In the genomic region with DNA sequence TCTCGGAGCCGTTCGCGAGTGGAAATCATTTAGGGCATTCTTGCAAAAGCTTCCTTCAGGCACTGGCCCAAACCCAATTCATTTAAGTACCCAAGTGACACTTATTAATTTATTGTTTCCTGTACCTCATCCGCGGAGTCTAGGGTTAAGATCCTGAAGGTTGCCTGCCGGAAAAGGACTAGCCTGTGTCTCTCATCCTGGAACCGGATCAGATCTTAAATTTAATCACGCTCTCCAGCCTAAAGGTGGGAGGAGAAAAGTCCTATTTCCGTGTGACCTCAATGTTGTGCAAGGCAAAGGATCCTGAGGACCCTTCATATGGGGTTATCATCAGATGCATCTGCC, we compare ENCODE assay signal across 10 mouse cellular contexts. TPM values are rescaled to one million over a fixed set of nuclear protein-coding genes. Genes with fewer than 3 reads are reported as not detected.
DNase-seq lines count a peak whose midpoint lies in the region; ATAC-seq and TF ChIP-seq lines count a peak whose summit lies in the region.
"Had no signal": no experiment of that assay in that cellular context is flagged by ENCODE, and none has a peak within 500 bp of the region (broad histone marks: within the 10 kb centered on the region; RNA-seq: fewer than 3 reads in every experiment).

No protein-coding gene starts in this region.

- no peak overlapping the region for H3K9ac ChIP-seq in liver, embryonic 11.5 days (ENCODE audit: low read depth, low read length)
- 0 out of 2 replicates have a peak overlapping the region, but pooled peaks have one; percentile 73 for H3K9ac ChIP-seq in forebrain, embryonic 13.5 days
- H3K9ac ChIP-seq in limb, embryonic 11.5 days (ENCODE audit: low read length) = no peak overlapping the region

- DNase-seq in liver, embryonic 11.5 days (ENCODE audit: low spot score) = no peak
- DNase-seq in liver = no peak
- DNase-seq in limb, embryonic 11.5 days (ENCODE audit: low spot score) = no peak
- no peak for DNase-seq in gastrocnemius, postnatal 36 days
- DNase-seq in ovary, postnatal 10 days (ENCODE audit: low spot score) = no peak

- no peaks in the 10 kb centered on the region for H3K4me1 ChIP-seq in liver, embryonic 11.5 days (replicated peaks; ENCODE audit: control insufficient read depth, insufficient read depth, low read length)
- peaks cover 9% of the 10 kb centered on the region for H3K4me1 ChIP-seq in forebrain, embryonic 13.5 days
- peaks cover 3% of the 10 kb centered on the region; the same call in 1 of the 2 replicates for H3K4me1 ChIP-seq in limb, embryonic 11.5 days (ENCODE audit: control insufficient read depth, insufficient read depth, low read length)
- peaks cover 9% of the 10 kb centered on the region; the same call in 1 of the 2 replicates for H3K4me1 ChIP-seq in olfactory bulb, adult 2 months (ENCODE audit: control insufficient read depth, insufficient read depth, low read length)

- no peak for TF ChIP-seq POLR2A in olfactory bulb, adult 2 months (IDR thresholded peaks at IDR 0.05; ENCODE audit: insufficient read depth, low read depth, low read length)

- H3K9me3 ChIP-seq in liver, embryonic 11.5 days (ENCODE audit: control insufficient read depth, low read length) = no peaks in the 10 kb centered on the region; the same call in 1 of the 2 replicates
- H3K9me3 ChIP-seq in forebrain, embryonic 13.5 days (replicated peaks) = no peaks in the 10 kb centered on the region
- H3K9me3 ChIP-seq in limb, embryonic 11.5 days (ENCODE audit: control insufficient read depth, low read length) = no peaks in the 10 kb centered on the region

- H3K4me2 ChIP-seq in liver, embryonic 11.5 days = peak overlapping the region; percentile 60
- peak overlapping the region; percentile 95 for H3K4me2 ChIP-seq in forebrain, embryonic 13.5 days
- H3K4me2 ChIP-seq in limb, embryonic 11.5 days (ENCODE audit: low read depth, severe bottlenecking) = peak overlapping the region; percentile 98

- ATAC-seq in liver, embryonic 11.5 days (replicated peaks; ENCODE audit: low FRiP score) = no peak
- ATAC-seq in forebrain, embryonic 13.5 days = no peak; the same call in 1 of the 2 replicates
- ATAC-seq in limb, embryonic 11.5 days (ENCODE audit: insufficient number of reproducible peaks, low FRiP score, low TSS enrichment, low read depth) = no peak; the same call in 1 of the 2 replicates
- ATAC-seq in CD4-positive, CD25-positive, alpha-beta regulatory T cell, adult 4 months = no peak

- peak overlapping the region; percentile 36; the same call in 1 of the 2 replicates for H3K4me3 ChIP-seq in liver, embryonic 11.5 days (ENCODE audit: low read depth, low read length)
- peak overlapping the region; percentile 62 for H3K4me3 ChIP-seq in forebrain, embryonic 13.5 days
- peak overlapping the region; percentile 45 for H3K4me3 ChIP-seq in limb, embryonic 11.5 days (ENCODE audit: low read depth, low read length)
- H3K4me3 ChIP-seq in olfactory bulb, adult 2 months (ENCODE audit: insufficient read depth, low read depth, low read length) = peak overlapping the region; percentile 66

- 11% methylated on average over 10 of the region's 10 CpGs for WGBS in liver, embryonic 11.5 days
- 14% methylated on average over 10 of the region's 10 CpGs for WGBS in forebrain, embryonic 13.5 days
- 1% methylated on average over 10 of the region's 10 CpGs for WGBS in limb, embryonic 11.5 days
- 6% methylated on average over 10 of the region's 10 CpGs for WGBS in olfactory bulb, adult 2 months

- intact Hi-C loops in gastrocnemius, postnatal 36 days (cut with DNase I) = no loop called here

- H3K27ac ChIP-seq in liver, embryonic 11.5 days (ENCODE audit: low read depth, low read length) = no peak overlapping the region
- no peak overlapping the region for H3K27ac ChIP-seq in forebrain, embryonic 13.5 days
- no peak overlapping the region for H3K27ac ChIP-seq in limb, embryonic 11.5 days (replicated peaks; ENCODE audit: low read depth, low read length)
- H3K27ac ChIP-seq in olfactory bulb, adult 2 months (ENCODE audit: insufficient read depth, low read depth, low read length) = no peak overlapping the region

- no peaks in the 10 kb centered on the region for H3K36me3 ChIP-seq in liver, embryonic 11.5 days (ENCODE audit: control insufficient read depth, insufficient read depth, low read length)
- no peaks in the 10 kb centered on the region for H3K36me3 ChIP-seq in forebrain, embryonic 13.5 days (ENCODE audit: poor library complexity, severe bottlenecking)
- H3K36me3 ChIP-seq in limb, embryonic 11.5 days (ENCODE audit: control insufficient read depth, insufficient read depth, low read length) = no peaks in the 10 kb centered on the region

- no peak for TF ChIP-seq CTCF in olfactory bulb, adult 2 months (IDR thresholded peaks at IDR 0.05; ENCODE audit: insufficient read depth, low read depth, low read length)

- peaks cover 40% of the 10 kb centered on the region for H3K27me3 ChIP-seq in liver, embryonic 11.5 days (replicated peaks; ENCODE audit: control insufficient read depth, insufficient read depth, low read length)
- peaks cover 78% of the 10 kb centered on the region for H3K27me3 ChIP-seq in forebrain, embryonic 13.5 days
- peaks cover 19% of the 10 kb centered on the region for H3K27me3 ChIP-seq in limb, embryonic 11.5 days (ENCODE audit: control insufficient read depth, insufficient read depth, low read length)

RNA-seq across cellular contexts. Expression of gene Gpr12, which starts 0.2 kb away (rescaled TPM):
- 0.37 and 0.43 TPM in 2 replicates for polyA plus RNA-seq in liver, embryonic 11.5 days (2014; fragmentation: Nextera tagmentation; extraction: Ambion mirVana)
- polyA plus RNA-seq in forebrain, embryonic 13.5 days (2015; fragmentation: Nextera tagmentation; extraction: Ambion mirVana) = 6.0 and 6.7 TPM in 2 replicates
- 0.19 TPM in 1 of 2 replicates, not detected in the other for polyA plus RNA-seq in limb, embryonic 11.5 days (2014; fragmentation: Nextera tagmentation; extraction: Ambion mirVana)
- polyA plus RNA-seq in olfactory bulb, adult 2 months (2012; ENCODE audit: insufficient read depth, insufficient read length, low replicate concordance, missing spikeins) = not detected in 2 replicates
- total RNA-seq in gastrocnemius, postnatal 36 days (2021) = not detected
- not detected for polyA plus RNA-seq in CD4-positive, CD25-positive, alpha-beta regulatory T cell, adult 4 months (2017; shearing (Covaris generic))
- total RNA-seq: gastrocnemius, adult 18-20 months had no signal

RNA-seq across cellular contexts. Expression of gene Gm3415, which starts 29.3 kb away (rescaled TPM):
- polyA plus RNA-seq in liver, embryonic 11.5 days (2014; fragmentation: Nextera tagmentation; extraction: Ambion mirVana) = not detected in 2 replicates
- not detected in 2 replicates for polyA plus RNA-seq in forebrain, embryonic 13.5 days (2015; fragmentation: Nextera tagmentation; extraction: Ambion mirVana)
- not detected in 2 replicates for polyA plus RNA-seq in limb, embryonic 11.5 days (2014; fragmentation: Nextera tagmentation; extraction: Ambion mirVana)
- polyA plus RNA-seq in olfactory bulb, adult 2 months (2012; ENCODE audit: insufficient read depth, insufficient read length, low replicate concordance, missing spikeins) = not detected in 2 replicates
- total RNA-seq in gastrocnemius, postnatal 36 days (2021) = not detected
- not detected for polyA plus RNA-seq in CD4-positive, CD25-positive, alpha-beta regulatory T cell, adult 4 months (2017; shearing (Covaris generic))
- total RNA-seq: gastrocnemius, adult 18-20 months; left cerebral cortex, adult 8-10 months had no signal

RNA-seq across cellular contexts. Expression of gene Gm3409, which starts 47.8 kb away (rescaled TPM):
- polyA plus RNA-seq in liver, embryonic 11.5 days (2014; fragmentation: Nextera tagmentation; extraction: Ambion mirVana) = not detected in 2 replicates
- polyA plus RNA-seq in forebrain, embryonic 13.5 days (2015; fragmentation: Nextera tagmentation; extraction: Ambion mirVana) = not detected in 2 replicates
- polyA plus RNA-seq in limb, embryonic 11.5 days (2014; fragmentation: Nextera tagmentation; extraction: Ambion mirVana) = not detected in 2 replicates
- not detected in 2 replicates for polyA plus RNA-seq in olfactory bulb, adult 2 months (2012; ENCODE audit: insufficient read depth, insufficient read length, low replicate concordance, missing spikeins)
- not detected for total RNA-seq in gastrocnemius, postnatal 36 days (2021)
- polyA plus RNA-seq in CD4-positive, CD25-positive, alpha-beta regulatory T cell, adult 4 months (2017; shearing (Covaris generic)) = not detected
- total RNA-seq: gastrocnemius, adult 18-20 months; left cerebral cortex, adult 8-10 months had no signal

RNA-seq across cellular contexts. Expression of gene Gm3404, which starts 59.7 kb away (rescaled TPM):
- not detected in 2 replicates for polyA plus RNA-seq in liver, embryonic 11.5 days (2014; fragmentation: Nextera tagmentation; extraction: Ambion mirVana)
- not detected in 2 replicates for polyA plus RNA-seq in forebrain, embryonic 13.5 days (2015; fragmentation: Nextera tagmentation; extraction: Ambion mirVana)
- not detected in 2 replicates for polyA plus RNA-seq in limb, embryonic 11.5 days (2014; fragmentation: Nextera tagmentation; extraction: Ambion mirVana)
- not detected in 2 replicates for polyA plus RNA-seq in olfactory bulb, adult 2 months (2012; ENCODE audit: insufficient read depth, insufficient read length, low replicate concordance, missing spikeins)
- total RNA-seq in gastrocnemius, postnatal 36 days (2021) = not detected
- polyA plus RNA-seq in CD4-positive, CD25-positive, alpha-beta regulatory T cell, adult 4 months (2017; shearing (Covaris generic)) = not detected
- total RNA-seq: gastrocnemius, adult 18-20 months; left cerebral cortex, adult 8-10 months had no signal
